Mouse (Mus musculus) kidney, postnatal 0 days (tissue): ENCODE data around the gene Wnk1. TPM values are rescaled to one million over a fixed set of nuclear protein-coding genes. Genes with fewer than 3 reads are reported as not detected.

Experiments used
- ATAC-seq: fragments of 200-750 bp; cut with Nextera tagmentation; replicated peaks from 2 replicates; pipeline ENCODE4 v1.8.0; 2017; ENCODE audit warnings: low read depth, moderate number of reproducible peaks, moderate TSS enrichment, moderate library complexity; ENCODE audit not compliant: low FRiP score
- DNase-seq: peaks from one replicate; pipeline ENCODE4 v3.0.0-alpha.2; 2016; ENCODE audit warnings: low spot score
- H3K27ac ChIP-seq: fragments of 300-500 bp; sonication (generic); 2 replicates; pipeline ENCODE4 v1.5.1; 2014; ENCODE audit warnings: mild to moderate bottlenecking
- H3K27me3 ChIP-seq: fragments of 300-500 bp; sonication (generic); 2 replicates; pipeline ENCODE4 v1.6.1; 2014; ENCODE audit warnings: low read length, mixed read lengths; ENCODE audit not compliant: insufficient read depth
- H3K36me3 ChIP-seq: fragments of 300-500 bp; sonication (generic); 2 replicates; pipeline ENCODE4 v1.6.1; 2014; ENCODE audit warnings: low read length, mixed read lengths; ENCODE audit not compliant: insufficient read depth
- H3K4me1 ChIP-seq: fragments of 300-500 bp; sonication (generic); replicated peaks from 2 replicates; pipeline ENCODE4 v1.6.1; 2014; ENCODE audit warnings: antibody characterized with exemption, low read length, mixed read lengths; ENCODE audit not compliant: insufficient read depth
- H3K4me2 ChIP-seq: fragments of 300-500 bp; sonication (generic); 2 replicates; pipeline ENCODE4 v1.6.1; 2014; ENCODE audit warnings: mild to moderate bottlenecking, low read length, moderate library complexity, mixed read lengths
- H3K4me3 ChIP-seq: fragments of 300-500 bp; sonication (generic); replicated peaks from 2 replicates; pipeline ENCODE4 v1.5.1; 2014; ENCODE audit warnings: low read depth, low read length
- H3K9ac ChIP-seq: fragments of 300-500 bp; sonication (generic); 2 replicates; pipeline ENCODE4 v1.6.1; 2014; ENCODE audit warnings: low read depth, low read length
- H3K9me3 ChIP-seq: fragments of 300-500 bp; sonication (generic); replicated peaks from 2 replicates; pipeline ENCODE4 v1.6.1; 2016; ENCODE audit warnings: low read length, inconsistent platforms, mixed read lengths
- CTCF ChIP-seq: IDR thresholded peaks from 2 replicates; pipeline ENCODE4 v1.5.1; 2016; ENCODE audit warnings: antibody characterized with exemption, low read depth, mild to moderate bottlenecking, moderate library complexity
- WGBS: fragments of 180-500 bp; shearing (Covaris S2); extraction: QIAGEN DNeasy Blood & Tissue Kit; methylation state at CpG from one replicate; pipeline ENCODE4 v1.1.7; 2014; 5-methylcytosine and 5-hydroxymethylcytosine counted together
- polyA plus RNA-seq: library from polyadenylated mRNA; unstranded; fragments of >200 nt; fragmentation: Nextera tagmentation; extraction: Ambion mirVana; gene quantifications from 2 replicates; pipeline ENCODE4 v1.2.1, GENCODE M21; 2015

Wnk1 gene
- polyA plus RNA-seq, 1 experiment from 2014 or later, result 171 TPM

DNA sequence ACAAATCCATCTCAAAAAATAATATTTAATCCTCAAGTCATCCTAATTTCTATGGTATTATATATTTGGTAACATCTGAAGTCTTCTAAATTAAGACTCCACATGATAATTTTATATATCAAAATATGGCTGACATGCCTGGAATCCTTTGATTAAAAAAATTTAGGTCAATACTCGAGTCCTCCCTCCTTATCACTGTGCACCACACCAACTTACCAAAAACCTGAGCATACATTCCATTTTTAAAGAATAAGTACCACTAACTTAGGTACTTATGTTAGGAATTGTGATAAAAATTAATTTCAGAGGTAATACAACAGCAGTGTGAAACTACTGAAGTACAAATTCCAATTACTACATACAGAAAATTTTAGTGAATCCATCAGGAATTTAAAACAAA lies 27.5 kb downstream of the Wnk1 start:
- TF ChIP-seq CTCF, result no peak
- no peak overlapping the region for H3K4me2 ChIP-seq
- no peaks in the 10 kb centered on the region for H3K4me1 ChIP-seq

DNA sequence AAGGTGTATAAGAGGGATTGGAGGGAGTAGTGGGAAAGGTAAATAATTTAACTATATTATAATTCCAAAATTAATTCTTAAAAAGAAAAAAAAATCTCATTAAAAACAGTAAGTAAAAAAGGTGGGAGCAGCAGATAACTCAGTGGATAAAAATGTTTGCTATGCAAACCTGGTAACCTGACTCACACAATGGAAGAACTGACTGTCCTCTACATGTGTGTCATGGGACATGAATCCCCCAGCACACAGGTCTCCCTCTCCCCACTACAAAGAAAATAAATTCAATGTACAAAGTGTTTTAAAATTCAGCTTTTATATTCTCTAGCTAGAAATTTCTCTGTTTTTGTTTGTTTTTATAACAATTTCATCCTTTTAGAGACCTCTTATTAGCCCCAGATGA lies 27.9 kb downstream of the Wnk1 start:
- Histone ChIP-seq H3K9ac (no peak overlapping the region), H3K4me3 (no peak overlapping the region), H3K36me3 (0 out of 2 replicates have a peak, but pooled peaks cover 2% of the 10 kb centered on the region), H3K27me3 (no peaks in the 10 kb centered on the region), H3K27ac (no peak overlapping the region), H3K4me1 (no peaks in the 10 kb centered on the region), H3K9me3 (no peaks in the 10 kb centered on the region), H3K4me2 (no peak overlapping the region)
- ATAC-seq (no peak), DNase-seq (no peak)
- no peak for TF ChIP-seq CTCF

More for the DNA sequence above, 27.5 kb downstream of the Wnk1 start:
- Histone ChIP-seq H3K4me3 (no peak overlapping the region), H3K27me3 (no peaks in the 10 kb centered on the region), H3K9ac (no peak overlapping the region), H3K36me3 (0 out of 2 replicates have a peak, but pooled peaks cover 2% of the 10 kb centered on the region), H3K27ac (no peak overlapping the region), H3K9me3 (no peaks in the 10 kb centered on the region)
- ATAC-seq (no peak), DNase-seq (no peak)
- 80% methylated on average over 1 of the region's 1 CpGs for WGBS

DNA sequence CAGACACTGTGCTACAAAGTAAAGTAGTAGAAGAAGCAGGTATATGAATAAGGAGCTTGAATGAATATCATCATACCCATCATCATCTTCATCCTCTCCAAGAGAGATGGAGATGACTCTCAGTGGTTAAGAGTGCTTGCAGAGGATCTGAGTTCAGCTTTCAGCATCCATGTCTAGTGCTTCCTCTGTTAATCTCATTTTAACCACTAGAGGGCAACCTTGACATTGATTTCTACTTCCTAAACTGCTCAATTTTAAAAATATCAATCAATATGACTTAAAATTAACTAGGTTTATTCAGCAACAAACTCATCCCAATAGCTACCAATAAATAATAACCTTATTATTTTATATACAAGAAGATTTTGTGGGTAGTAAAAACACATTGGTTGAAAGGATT lies 36.8 kb downstream of the Wnk1 start:
- Histone ChIP-seq H3K9me3 (no peaks in the 10 kb centered on the region), H3K9ac (no peak overlapping the region), H3K27ac (no peak overlapping the region), H3K36me3 (no peaks in the 10 kb centered on the region), H3K4me3 (no peak overlapping the region), H3K27me3 (no peaks in the 10 kb centered on the region), H3K4me2 (no peak overlapping the region), H3K4me1 (no peaks in the 10 kb centered on the region)
- peak; percentile 74 for TF ChIP-seq CTCF
- no peak for ATAC-seq
- peak; percentile 69 for DNase-seq

DNA sequence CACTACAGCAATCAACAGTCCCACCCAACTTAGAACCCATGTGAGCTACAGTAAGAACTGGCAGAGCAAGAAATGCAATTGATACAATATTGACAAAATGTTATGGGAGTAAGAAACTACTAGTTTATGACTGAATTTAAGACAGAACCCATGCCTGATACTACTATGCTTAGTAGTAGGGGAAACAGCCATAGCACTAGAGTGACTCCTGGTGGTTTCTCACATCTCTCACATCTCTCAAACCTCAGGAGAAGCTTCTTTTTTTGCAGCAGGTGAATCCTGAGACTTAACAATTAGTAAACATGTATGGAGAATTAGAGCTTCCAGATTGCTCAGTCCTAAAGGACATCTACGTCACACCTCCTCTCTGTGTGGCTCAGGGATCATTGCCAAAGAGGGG lies 42.0 kb downstream of the Wnk1 start:
- Histone ChIP-seq H3K36me3 (no peaks in the 10 kb centered on the region), H3K4me1 (no peaks in the 10 kb centered on the region), H3K9me3 (no peaks in the 10 kb centered on the region), H3K27ac (no peak overlapping the region), H3K9ac (no peak overlapping the region), H3K4me2 (no peak overlapping the region), H3K4me3 (no peak overlapping the region), H3K27me3 (no peaks in the 10 kb centered on the region)
- WGBS, result 86% methylated on average over 1 of the region's 1 CpGs
- TF ChIP-seq CTCF, result peak; percentile 38; the same call in 1 of the 2 replicates
- no peak for DNase-seq
- no peak for ATAC-seq

DNA sequence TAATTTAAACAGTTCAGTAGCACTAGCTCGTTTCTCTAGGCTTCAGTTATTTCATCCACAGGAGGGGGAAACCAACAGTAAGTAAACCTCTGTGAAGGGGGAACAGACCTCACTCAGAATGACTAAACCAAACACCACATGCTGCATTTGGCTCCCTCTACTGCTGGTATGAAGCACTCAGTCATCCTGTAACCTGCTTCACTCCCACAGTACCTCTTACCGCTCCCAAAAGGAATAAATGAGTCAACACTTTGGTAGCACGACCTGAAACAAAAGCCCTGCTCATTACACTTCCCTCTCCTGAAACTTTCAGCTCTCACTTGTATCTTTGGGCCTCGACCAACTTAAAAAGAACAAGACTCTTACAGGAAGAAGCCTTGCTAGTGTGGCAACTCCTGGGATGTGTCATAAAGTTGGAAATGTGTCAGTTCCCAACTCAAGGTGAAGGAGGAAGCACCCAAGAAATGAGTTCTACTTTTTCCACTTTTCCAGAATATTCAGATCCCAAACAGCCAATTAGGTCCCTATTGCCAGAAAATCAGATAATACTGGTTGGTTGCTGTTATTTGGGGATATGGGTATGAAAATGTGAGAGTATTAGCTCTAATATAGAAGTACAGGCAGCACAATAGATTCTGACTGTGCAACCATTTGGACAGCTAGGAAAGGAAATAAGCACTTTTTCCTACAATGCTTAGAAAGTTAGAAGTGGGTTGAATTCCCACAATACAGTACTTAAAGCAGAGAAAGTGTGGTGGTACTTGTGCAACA lies 114.1 kb downstream of the Wnk1 start:
- Histone ChIP-seq H3K9me3 (no peaks in the 10 kb centered on the region), H3K9ac (no peak overlapping the region), H3K27ac (no peak overlapping the region), H3K27me3 (no peaks in the 10 kb centered on the region), H3K4me3 (no peak overlapping the region), H3K36me3 (peaks cover 64% of the 10 kb centered on the region), H3K4me1 (no peaks in the 10 kb centered on the region), H3K4me2 (no peak overlapping the region)
- peak; percentile 67 for DNase-seq
- WGBS, result 37% methylated on average over 4 of the region's 4 CpGs
- TF ChIP-seq CTCF, result peak; percentile 66
- ATAC-seq, result 0 out of 2 replicates have a peak, but pooled peaks have one; percentile 36

DNA sequence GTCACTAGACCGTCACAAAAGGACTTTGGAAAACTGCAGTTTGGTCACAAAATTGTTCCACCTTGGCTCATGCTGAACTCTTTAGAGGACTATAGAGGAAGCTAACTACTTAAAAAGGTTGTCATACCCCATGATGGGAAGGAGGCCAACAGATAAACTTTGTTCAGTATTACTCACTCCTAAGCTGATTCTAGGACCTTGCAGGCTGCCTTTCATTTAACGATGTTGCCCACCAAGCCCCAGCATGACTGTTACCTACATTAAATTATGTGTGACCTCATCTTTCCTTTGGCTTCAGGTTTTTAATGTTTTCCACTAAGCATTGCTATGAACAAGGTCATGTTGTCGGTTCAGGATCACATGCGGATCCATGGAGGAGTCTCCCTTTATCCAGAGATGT lies 115.9 kb downstream of the Wnk1 start:
- no peak for ATAC-seq
- 83% methylated on average over 4 of the region's 4 CpGs for WGBS

More for the DNA sequence above, 115.9 kb downstream of the Wnk1 start:
- Histone ChIP-seq H3K27ac (no peak overlapping the region), H3K9me3 (no peaks in the 10 kb centered on the region), H3K36me3 (peaks cover 59% of the 10 kb centered on the region), H3K9ac (no peak overlapping the region), H3K4me1 (no peaks in the 10 kb centered on the region), H3K4me3 (no peak overlapping the region), H3K4me2 (no peak overlapping the region), H3K27me3 (no peaks in the 10 kb centered on the region)
- DNase-seq, result no peak
- TF ChIP-seq CTCF, result no peak
